Mouse (Mus musculus) erythroid progenitor cell, adult 5-6 weeks (primary cell): Measurements from ENCODE around the gene Suox. TPM values are rescaled to one million over a fixed set of nuclear protein-coding genes. Genes with fewer than 3 reads are reported as not detected.
"Not testable (repeated sequence)": the region's sequence is repeated elsewhere in the genome, so short reads cannot be mapped to it uniquely, and the experiment has no call there.

ENCODE experiments used
- ATAC-seq: replicated peaks from 2 replicates; pipeline ENCODE4 v1.8.0; 2016; ENCODE audit warnings: moderate number of reproducible peaks, mild to moderate bottlenecking, moderate TSS enrichment, inconsistent platforms; ENCODE audit not compliant: poor library complexity, low FRiP score, severe bottlenecking
- total RNA-seq, 2 experiments: library from RNA; stranded (forward) in 1 of 2; stranded (reverse) in 1 of 2; fragments of 150-400 nt in 1 of 2; fragments of 186-747, 209-891 nt in 1 of 2; gene quantifications; 2 replicates each; pipeline versions ENCODE4 v1.2.3 to v1.2.4; 2015 to 2017; ENCODE audit warnings: low replicate concordance in 2 of 2

Suox gene
- total RNA-seq, 2 experiments from 2014 or later: 21.4 to 43.4 TPM

- ATAC-seq: not testable (repeated sequence)
Observed at GRCm38 (mm10) chr10:128630306-128630705, 43.6 kb downstream of the Suox start.

GRCm38 (mm10) chr10:128629746-128630145, 44.1 kb downstream of the Suox start:
- ATAC-seq: peak; percentile 71

GRCm38 (mm10) chr10:128627398-128628317, 46.2 kb downstream of the Suox start:
- 0 out of 2 replicates have a peak, but pooled peaks have one; percentile 16 for ATAC-seq

GRCm38 (mm10) chr10:128626311-128627310, 47.3 kb downstream of the Suox start, which contains the start of gene Rps26:
Gene Rps26 (minus strand): TSS chr10:128626747.
- ATAC-seq: peak; percentile 87

- peak; percentile 55 for ATAC-seq
Observed at GRCm38 (mm10) chr10:128625287-128625894, 48.5 kb downstream of the Suox start.

- not testable (repeated sequence) for ATAC-seq
Observed at GRCm38 (mm10) chr10:128623106-128623613, 50.7 kb downstream of the Suox start.

- no peak for ATAC-seq
Observed at GRCm38 (mm10) chr10:128622702-128623101, 51.2 kb downstream of the Suox start.

- ATAC-seq: no peak
Observed at GRCm38 (mm10) chr10:128621986-128622520, 51.8 kb downstream of the Suox start.

GRCm38 (mm10) chr10:128620241-128620640, 53.6 kb downstream of the Suox start:
- no peak for ATAC-seq

Other genes with a start within 250 kb of the Suox start
- gene Smarcc2, start 214.8 kb downstream of the Suox start, total RNA-seq (2015; ENCODE audit: low replicate concordance): 70.4 and 112 TPM in 2 replicates
- gene Smarcc2, start 214.8 kb downstream of the Suox start, total RNA-seq (2017; ENCODE audit: low replicate concordance): 101 and 117 TPM in 2 replicates
- gene Myl6, start 179.9 kb downstream of the Suox start, total RNA-seq (2015; ENCODE audit: low replicate concordance): 353 and 444 TPM in 2 replicates
- 506 and 519 TPM in 2 replicates for gene Myl6, start 179.9 kb downstream of the Suox start, total RNA-seq (2017; ENCODE audit: low replicate concordance)
- 4.0 TPM in 1 of 2 replicates, not detected in the other for gene Myl6b, start 175.4 kb downstream of the Suox start, total RNA-seq (2015; ENCODE audit: low replicate concordance)
- gene Myl6b, start 175.4 kb downstream of the Suox start, total RNA-seq (2017; ENCODE audit: low replicate concordance): 0.51 TPM in 1 of 2 replicates, not detected in the other
- 23.4 and 27.2 TPM in 2 replicates for gene Esyt1, start 148.2 kb downstream of the Suox start, total RNA-seq (2015; ENCODE audit: low replicate concordance)
- gene Esyt1, start 148.2 kb downstream of the Suox start, total RNA-seq (2017; ENCODE audit: low replicate concordance): 29.7 and 30.8 TPM in 2 replicates
- gene Zc3h10, start 126.3 kb downstream of the Suox start, total RNA-seq (2015; ENCODE audit: low replicate concordance): 0.72 and 2.9 TPM in 2 replicates
- 5.9 and 6.4 TPM in 2 replicates for gene Zc3h10, start 126.3 kb downstream of the Suox start, total RNA-seq (2017; ENCODE audit: low replicate concordance)
- 1,611 and 1,688 TPM in 2 replicates for gene Rpl41, start 124.8 kb downstream of the Suox start, total RNA-seq (2015; ENCODE audit: low replicate concordance)
- 704 and 1,169 TPM in 2 replicates for gene Rpl41, start 124.8 kb downstream of the Suox start, total RNA-seq (2017; ENCODE audit: low replicate concordance)
- gene Pa2g4, start 108.1 kb downstream of the Suox start, total RNA-seq (2015; ENCODE audit: low replicate concordance): 122 and 141 TPM in 2 replicates
- 87.7 and 97.9 TPM in 2 replicates for gene Pa2g4, start 108.1 kb downstream of the Suox start, total RNA-seq (2017; ENCODE audit: low replicate concordance)
- 0.84 and 1.1 TPM in 2 replicates for gene Erbb3, start 84.4 kb downstream of the Suox start, total RNA-seq (2015; ENCODE audit: low replicate concordance)
- gene Erbb3, start 84.4 kb downstream of the Suox start, total RNA-seq (2017; ENCODE audit: low replicate concordance): 0.39 and 0.53 TPM in 2 replicates
- gene Rps26, start 47.3 kb downstream of the Suox start, total RNA-seq (2015; ENCODE audit: low replicate concordance): 581 and 593 TPM in 2 replicates
- 151 and 338 TPM in 2 replicates for gene Rps26, start 47.3 kb downstream of the Suox start, total RNA-seq (2017; ENCODE audit: low replicate concordance)
- not detected in 2 replicates for gene Ikzf4, start 28.1 kb downstream of the Suox start, total RNA-seq (2015; ENCODE audit: low replicate concordance)
- not detected in 2 replicates for gene Ikzf4, start 28.1 kb downstream of the Suox start, total RNA-seq (2017; ENCODE audit: low replicate concordance)
- 30.6 and 54.1 TPM in 2 replicates for gene Rab5b, start 22.2 kb upstream of the Suox start, total RNA-seq (2015; ENCODE audit: low replicate concordance)
- gene Rab5b, start 22.2 kb upstream of the Suox start, total RNA-seq (2017; ENCODE audit: low replicate concordance): 37.7 and 46.8 TPM in 2 replicates
- gene Pmel, start 30.1 kb upstream of the Suox start, total RNA-seq (2015; ENCODE audit: low replicate concordance): not detected in 2 replicates
- 0.39 TPM in 1 of 2 replicates, not detected in the other for gene Pmel, start 30.1 kb upstream of the Suox start, total RNA-seq (2017; ENCODE audit: low replicate concordance)
- 111 and 124 TPM in 2 replicates for gene Cdk2, start 31.0 kb upstream of the Suox start, total RNA-seq (2015; ENCODE audit: low replicate concordance)
- gene Cdk2, start 31.0 kb upstream of the Suox start, total RNA-seq (2017; ENCODE audit: low replicate concordance): 62.0 and 73.5 TPM in 2 replicates
- 9.6 and 16.2 TPM in 2 replicates for gene Dgka, start 70.8 kb upstream of the Suox start, total RNA-seq (2015; ENCODE audit: low replicate concordance)
- 2.5 and 9.6 TPM in 2 replicates for gene Dgka, start 70.8 kb upstream of the Suox start, total RNA-seq (2017; ENCODE audit: low replicate concordance)
- 13.8 and 19.5 TPM in 2 replicates for gene Pym1, start 73.8 kb upstream of the Suox start, total RNA-seq (2015; ENCODE audit: low replicate concordance)
- 15.5 and 19.7 TPM in 2 replicates for gene Pym1, start 73.8 kb upstream of the Suox start, total RNA-seq (2017; ENCODE audit: low replicate concordance)
- gene Mmp19, start 116.8 kb upstream of the Suox start, total RNA-seq (2015; ENCODE audit: low replicate concordance): 1.3 and 1.4 TPM in 2 replicates
- 0.90 and 1.9 TPM in 2 replicates for gene Mmp19, start 116.8 kb upstream of the Suox start, total RNA-seq (2017; ENCODE audit: low replicate concordance)
- gene Dnajc14, start 130.0 kb upstream of the Suox start, total RNA-seq (2015; ENCODE audit: low replicate concordance): 15.1 and 15.5 TPM in 2 replicates
- 23.5 and 24.6 TPM in 2 replicates for gene Dnajc14, start 130.0 kb upstream of the Suox start, total RNA-seq (2017; ENCODE audit: low replicate concordance)
- gene Tmem198b, start 130.3 kb upstream of the Suox start, total RNA-seq (2015; ENCODE audit: low replicate concordance): 6.5 TPM in 1 of 2 replicates, not detected in the other
- 0.26 and 2.0 TPM in 2 replicates for gene Tmem198b, start 130.3 kb upstream of the Suox start, total RNA-seq (2017; ENCODE audit: low replicate concordance)
- 151 and 206 TPM in 2 replicates for gene Sarnp, start 143.3 kb upstream of the Suox start, total RNA-seq (2015; ENCODE audit: low replicate concordance)
- gene Sarnp, start 143.3 kb upstream of the Suox start, total RNA-seq (2017; ENCODE audit: low replicate concordance): 162 and 172 TPM in 2 replicates
- 32.7 and 45.4 TPM in 2 replicates for gene Ormdl2, start 147.6 kb upstream of the Suox start, total RNA-seq (2015; ENCODE audit: low replicate concordance)
- gene Ormdl2, start 147.6 kb upstream of the Suox start, total RNA-seq (2017; ENCODE audit: low replicate concordance): 23.9 and 91.4 TPM in 2 replicates
- 0.36 TPM in 1 of 2 replicates, not detected in the other for gene Gdf11, start 217.6 kb upstream of the Suox start, total RNA-seq (2015; ENCODE audit: low replicate concordance)
- not detected in 2 replicates for gene Gdf11, start 217.6 kb upstream of the Suox start, total RNA-seq (2017; ENCODE audit: low replicate concordance)
- gene Cd63, start 226.9 kb upstream of the Suox start, total RNA-seq (2015; ENCODE audit: low replicate concordance): 57.4 and 85.1 TPM in 2 replicates
- 17.7 and 28.4 TPM in 2 replicates for gene Cd63, start 226.9 kb upstream of the Suox start, total RNA-seq (2017; ENCODE audit: low replicate concordance)
- 11.7 TPM in 1 of 2 replicates, not detected in the other for gene Rdh5, start 248.8 kb upstream of the Suox start, total RNA-seq (2015; ENCODE audit: low replicate concordance)
- gene Rdh5, start 248.8 kb upstream of the Suox start, total RNA-seq (2017; ENCODE audit: low replicate concordance): 20.1 TPM in 1 of 2 replicates, not detected in the other
- 49.0 and 51.2 TPM in 2 replicates for gene Bloc1s1, start 250.0 kb upstream of the Suox start, total RNA-seq (2015; ENCODE audit: low replicate concordance)
- 15.5 and 37.2 TPM in 2 replicates for gene Bloc1s1, start 250.0 kb upstream of the Suox start, total RNA-seq (2017; ENCODE audit: low replicate concordance)